Mouse (Mus musculus) CH12.LX (cell line): ENCODE measurements at regions not wholly inside any gene's neighbourhood (a gene's known extent, or its start where the extent isn't known, plus 50 kb on each side); places are given as distances from the start of the nearest gene placed in this dataset.

Source experiments
- CTCF ChIP-seq, 2 experiments: IDR thresholded peaks in 1 of 2; conservative IDR thresholded peaks in 1 of 2; 2 replicates each; pipeline ENCODE4 v1.5.1; 2011 to 2012; ENCODE audit warnings: low read depth in 2 of 2, low read length in 2 of 2, improper control_type of control experiment in 1 of 2, inconsistent platforms in 1 of 2, mild to moderate bottlenecking in 1 of 2, moderate library complexity in 1 of 2
- ELF1 ChIP-seq: IDR thresholded peaks from 2 replicates; pipeline ENCODE4 v1.6.1; 2014; ENCODE audit warnings: low read depth, mild to moderate bottlenecking, inconsistent platforms, low read length, improper control_type of control experiment
- JUND ChIP-seq: conservative IDR thresholded peaks from 2 replicates; pipeline ENCODE4 v1.6.1; 2011; ENCODE audit warnings: low read depth, low read length, improper control_type of control experiment
- KAT2A ChIP-seq: IDR thresholded peaks from 2 replicates; pipeline ENCODE4 v1.6.1; 2012; ENCODE audit warnings: low read length, improper control_type of control experiment, inconsistent platforms; ENCODE audit not compliant: insufficient replicate concordance
- MAX ChIP-seq: IDR thresholded peaks from 2 replicates; pipeline ENCODE4 v1.6.1; 2011; ENCODE audit warnings: low read length, improper control_type of control experiment
- TBP ChIP-seq: conservative IDR thresholded peaks from 2 replicates; pipeline ENCODE4 v1.6.1; 2011; ENCODE audit warnings: low read depth, low read length, improper control_type of control experiment

- TF ChIP-seq KAT2A (no peak), CTCF (conservative IDR thresholded peaks at IDR 0.05 in 1 of 2, IDR thresholded peaks at IDR 0.05 in 1 of 2; ENCODE audit: low read depth in 2 of 2, low read length in 2 of 2) (no peak), TBP (no peak), JUND (no peak), MAX (no peak), ELF1 (no peak)
Observed at GRCm38 (mm10) chr16:65672116-65672515, 109.6 kb upstream of the Chmp2b start.
